Mouse (Mus musculus) gastrocnemius, postnatal 25 days (tissue): ENCODE measurements at regions not wholly inside any gene's neighbourhood (a gene's known extent, or its start where the extent isn't known, plus 50 kb on each side); places are given as distances from the start of the nearest gene placed in this dataset.

ENCODE experiments used
- DNase-seq: peaks from one replicate; pipeline ENCODE4 v3.0.0; 2022
- microRNA-seq, 2 experiments: library from miRNA; unstranded; fragments of <30 nt; microRNA quantifications; one replicate each; pipeline ENCODE4 v1.2.0; 2021; ENCODE audit warnings: borderline replicate concordance in 2 of 2

- DNase-seq, result no peak
These were observed 153.2 kb upstream of the Cypt2 start for GRCm38 (mm10) chrX:105346420-105346819.

GRCm38 (mm10) chrX:105366284-105366683, 133.3 kb upstream of the Cypt2 start:
- no peak for DNase-seq

GRCm38 (mm10) chrX:105367979-105368378, 131.6 kb upstream of the Cypt2 start:
- DNase-seq, result no peak

- no peak for DNase-seq
These were observed 109.1 kb upstream of the Cypt2 start for GRCm38 (mm10) chrX:105390506-105390905.

- DNase-seq, result no peak
These were observed 108.5 kb upstream of the Cypt2 start for GRCm38 (mm10) chrX:105391029-105391428.

- no peak for DNase-seq
These were observed 107.7 kb upstream of the Cypt2 start for GRCm38 (mm10) chrX:105391680-105392462.

GRCm38 (mm10) chrX:105393259-105393658, 106.3 kb upstream of the Cypt2 start:
- peak; percentile 11 for DNase-seq

- DNase-seq, result peak; percentile 15
These were observed 86.2 kb upstream of the Cypt2 start for GRCm38 (mm10) chrX:105413351-105413750.

- no peak for DNase-seq
These were observed 78.6 kb upstream of the Cypt2 start for GRCm38 (mm10) chrX:105420976-105421375.

Small RNA genes lying in the stretch of these regions (microRNA-seq; reads per million reads assigned to microRNA genes)
- gene Mir325, result 0.74 to 0.79 reads per million in 2 experiments
